Mouse (Mus musculus) kidney, embryonic 15.5 days (tissue): ENCODE data around the gene Pus10. TPM values are rescaled to one million over a fixed set of nuclear protein-coding genes. Genes with fewer than 3 reads are reported as not detected.
A peak's percentile ranks its signal among the peaks of the same experiment; 100 is the strongest.

ENCODE experiments used
- ATAC-seq: fragments of 200-750 bp; cut with Nextera tagmentation; replicated peaks from 2 replicates; pipeline ENCODE4 v1.8.0; 2017; ENCODE audit warnings: moderate TSS enrichment; ENCODE audit not compliant: low FRiP score
- H3K27ac ChIP-seq: fragments of 300-500 bp; sonication (generic); 2 replicates; pipeline ENCODE4 v1.5.1; 2015; ENCODE audit warnings: mild to moderate bottlenecking, inconsistent platforms
- H3K27me3 ChIP-seq: fragments of 300-500 bp; sonication (generic); 2 replicates; pipeline ENCODE4 v1.6.1; 2015; ENCODE audit warnings: inconsistent platforms
- H3K36me3 ChIP-seq: fragments of 300-500 bp; sonication (generic); 2 replicates; pipeline ENCODE4 v1.6.1; 2015; ENCODE audit warnings: inconsistent platforms
- H3K4me1 ChIP-seq: fragments of 300-500 bp; sonication (generic); 2 replicates; pipeline ENCODE4 v1.6.1; 2015; ENCODE audit warnings: inconsistent platforms
- H3K4me2 ChIP-seq: fragments of 300-500 bp; sonication (generic); 2 replicates; pipeline ENCODE4 v1.6.1; 2015; ENCODE audit warnings: moderate library complexity, mild to moderate bottlenecking, inconsistent platforms
- H3K4me3 ChIP-seq: fragments of 300-500 bp; sonication (generic); replicated peaks from 2 replicates; pipeline ENCODE4 v1.5.1; 2015; ENCODE audit warnings: mild to moderate bottlenecking, inconsistent platforms
- H3K9ac ChIP-seq: fragments of 300-500 bp; sonication (generic); 2 replicates; pipeline ENCODE4 v1.6.1; 2015; ENCODE audit warnings: mild to moderate bottlenecking, inconsistent platforms
- H3K9me3 ChIP-seq: fragments of 300-500 bp; sonication (generic); replicated peaks from 2 replicates; pipeline ENCODE4 v1.6.1; 2016; ENCODE audit warnings: inconsistent platforms
- WGBS: fragments of 180-500 bp; shearing (Covaris S2); methylation state at CpG from one replicate; pipeline ENCODE4 v1.1.7; 2015; ENCODE audit warnings: mixed read lengths; 5-methylcytosine and 5-hydroxymethylcytosine counted together
- polyA plus RNA-seq: library from polyadenylated mRNA; unstranded; fragments of >200 nt; fragmentation: Nextera tagmentation; extraction: Ambion mirVana; gene quantifications from 2 replicates; pipeline ENCODE4 v1.2.1, GENCODE M21; 2015

Gene Pus10
- polyA plus RNA-seq, 1 experiment from 2014 or later = 20.4 TPM

DNA sequence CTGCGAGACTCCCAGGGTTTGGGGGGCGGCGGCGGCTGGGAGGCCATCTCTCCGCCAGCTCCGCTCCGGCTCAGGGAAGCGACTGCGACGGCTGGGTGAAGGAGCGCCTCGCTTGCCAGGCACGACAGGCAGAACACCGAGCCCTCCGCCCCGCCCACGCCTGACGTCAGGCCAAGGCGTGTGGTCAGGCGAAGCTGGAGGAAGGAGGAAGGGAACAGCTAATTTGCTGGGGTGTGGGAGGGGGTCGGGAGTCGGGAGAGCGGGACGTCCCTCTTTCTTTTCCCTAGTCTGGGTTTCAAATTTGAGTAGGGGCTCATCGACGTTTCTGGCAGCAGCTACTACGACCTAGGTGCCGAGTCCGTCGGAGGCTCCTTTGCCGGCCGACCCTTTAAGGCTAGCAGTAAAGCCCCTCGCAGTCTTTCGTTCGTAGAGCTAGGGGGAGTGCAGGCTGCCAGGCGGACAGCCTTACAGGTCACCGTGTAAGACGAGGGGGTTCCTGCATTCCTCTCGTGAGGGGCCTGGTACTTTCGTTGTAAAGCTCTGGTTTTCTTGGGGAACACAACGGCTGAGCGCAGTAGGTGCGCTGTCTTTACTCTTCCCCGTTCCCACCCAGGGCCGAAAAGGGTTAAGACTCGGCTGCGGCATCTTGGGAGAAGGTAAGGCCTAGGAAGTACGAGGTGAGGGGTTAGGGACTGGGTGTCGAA, 476 bp downstream of the Pus10 start, which contains the start of gene Pex13:
Pex13 (minus strand) TSS at position 162 of the 704 bp plus-strand sequence.
- Histone ChIP-seq H3K4me3 (peak within 1 kb of the TSS; percentile 88), H3K4me2 (peak within 1 kb of the TSS; percentile 67), H3K27ac (peak within 1 kb of the TSS; percentile 98), H3K27me3 (no peaks in the 10 kb centered on the region), H3K4me1 (peaks cover 17% of the 10 kb centered on the region), H3K9me3 (no peaks in the 10 kb centered on the region), H3K9ac (peak within 1 kb of the TSS; percentile 90), H3K36me3 (peaks cover 4% of the 10 kb centered on the region)
- WGBS = under 1% methylated on average over 49 of the region's 49 CpGs
- ATAC-seq = peak; percentile 98

GRCm38 (mm10) chr11:23666526-23666925, 1.1 kb downstream of the Pus10 start:
- Histone ChIP-seq H3K9me3 (no peaks in the 10 kb centered on the region), H3K4me2 (peak overlapping the region; percentile 67), H3K4me3 (peak overlapping the region; percentile 88), H3K9ac (peak overlapping the region; percentile 90), H3K27ac (peak overlapping the region; percentile 98), H3K4me1 (peaks cover 17% of the 10 kb centered on the region), H3K36me3 (peaks cover 4% of the 10 kb centered on the region), H3K27me3 (no peaks in the 10 kb centered on the region)
- no peak for ATAC-seq
- 6% methylated on average over 5 of the region's 5 CpGs for WGBS

GRCm38 (mm10) chr11:23667128-23667527, 1.7 kb downstream of the Pus10 start:
- no peak for ATAC-seq
- H3K27me3 ChIP-seq = no peaks in the 10 kb centered on the region
- peak overlapping the region; percentile 67 for H3K4me2 ChIP-seq
- peaks cover 17% of the 10 kb centered on the region for H3K4me1 ChIP-seq
- no peaks in the 10 kb centered on the region for H3K9me3 ChIP-seq
- H3K27ac ChIP-seq = no peak overlapping the region
- peak overlapping the region; percentile 90; the same call in 1 of the 2 replicates for H3K9ac ChIP-seq
- WGBS = 33% methylated on average over 3 of the region's 3 CpGs
- H3K36me3 ChIP-seq = peaks cover 7% of the 10 kb centered on the region
- peak overlapping the region; percentile 88 for H3K4me3 ChIP-seq

GRCm38 (mm10) chr11:23672256-23672749, 6.8 kb downstream of the Pus10 start:
- H3K4me2 ChIP-seq = no peak overlapping the region
- peaks cover 3% of the 10 kb centered on the region; the same call in 1 of the 2 replicates for H3K4me1 ChIP-seq
- no peaks in the 10 kb centered on the region for H3K27me3 ChIP-seq
- peaks cover 54% of the 10 kb centered on the region for H3K36me3 ChIP-seq
- no peaks in the 10 kb centered on the region for H3K9me3 ChIP-seq
- WGBS = 76% methylated on average over 4 of the region's 4 CpGs
- H3K27ac ChIP-seq = no peak overlapping the region
- no peak overlapping the region for H3K4me3 ChIP-seq
- no peak overlapping the region for H3K9ac ChIP-seq
- no peak for ATAC-seq

DNA sequence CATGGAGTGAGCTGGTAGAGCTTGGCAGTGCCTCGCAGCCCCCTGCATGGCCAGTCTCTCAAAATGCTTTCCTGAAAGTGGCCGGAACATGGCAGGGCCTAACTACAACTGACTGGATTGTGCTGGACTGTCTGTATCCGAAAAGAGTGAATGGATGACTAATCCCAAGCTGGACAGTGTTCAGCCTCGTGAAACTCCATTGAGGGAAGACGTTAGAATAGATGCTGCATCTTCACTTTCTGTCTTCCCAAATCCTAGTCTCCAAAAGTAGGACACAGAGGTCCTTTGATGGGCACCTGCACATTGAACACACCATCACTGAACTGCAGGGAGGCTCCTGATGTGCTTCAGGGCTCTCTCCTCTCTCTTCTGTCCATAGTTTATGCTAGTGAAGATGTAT, 10.6 kb downstream of the Pus10 start:
- Histone ChIP-seq H3K9ac (no peak overlapping the region), H3K4me3 (no peak overlapping the region), H3K9me3 (no peaks in the 10 kb centered on the region), H3K4me2 (no peak overlapping the region), H3K36me3 (peaks cover 80% of the 10 kb centered on the region), H3K4me1 (no peaks in the 10 kb centered on the region), H3K27me3 (no peaks in the 10 kb centered on the region), H3K27ac (no peak overlapping the region)
- ATAC-seq = no peak
- WGBS = 92% methylated on average over 5 of the region's 5 CpGs

GRCm38 (mm10) chr11:23679044-23679642, 13.7 kb downstream of the Pus10 start:
- Histone ChIP-seq H3K4me1 (no peaks in the 10 kb centered on the region), H3K27ac (no peak overlapping the region), H3K9me3 (no peaks in the 10 kb centered on the region), H3K4me3 (no peak overlapping the region), H3K36me3 (peaks cover 86% of the 10 kb centered on the region), H3K9ac (no peak overlapping the region), H3K27me3 (no peaks in the 10 kb centered on the region), H3K4me2 (no peak overlapping the region)
- WGBS = 47% methylated on average over 3 of the region's 3 CpGs
- no peak; the same call in 1 of the 2 replicates for ATAC-seq

GRCm38 (mm10) chr11:23680435-23680950, 15.0 kb downstream of the Pus10 start:
- no peak overlapping the region for H3K27ac ChIP-seq
- H3K36me3 ChIP-seq = peaks cover 77% of the 10 kb centered on the region
- H3K9me3 ChIP-seq = no peaks in the 10 kb centered on the region
- no peak overlapping the region for H3K4me3 ChIP-seq
- WGBS = 92% methylated on average over 6 of the region's 6 CpGs
- no peaks in the 10 kb centered on the region for H3K4me1 ChIP-seq
- ATAC-seq = no peak
- no peaks in the 10 kb centered on the region for H3K27me3 ChIP-seq
- H3K4me2 ChIP-seq = no peak overlapping the region
- H3K9ac ChIP-seq = no peak overlapping the region

DNA sequence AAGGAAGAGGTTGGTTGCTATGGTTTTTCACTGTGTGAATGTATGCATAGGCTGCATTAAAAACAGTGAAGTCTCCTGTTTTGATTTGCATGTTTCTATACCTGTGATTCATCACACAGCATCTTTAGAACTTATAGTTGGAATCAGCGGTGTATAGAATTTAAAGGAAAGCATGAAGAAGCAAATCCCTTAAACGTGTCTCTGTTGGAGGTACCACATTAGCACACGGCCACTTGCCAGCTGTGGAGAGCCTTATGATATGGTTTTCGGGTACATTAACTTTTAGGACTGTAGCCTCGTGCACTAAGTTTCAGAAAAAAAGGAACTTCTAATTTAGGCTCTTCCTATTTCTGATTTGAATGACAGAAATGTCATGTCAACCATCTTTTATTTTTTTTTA, 17.1 kb downstream of the Pus10 start:
- Histone ChIP-seq H3K9ac (no peak overlapping the region), H3K27me3 (no peaks in the 10 kb centered on the region), H3K4me2 (no peak overlapping the region), H3K9me3 (no peaks in the 10 kb centered on the region), H3K4me1 (no peaks in the 10 kb centered on the region), H3K36me3 (peaks cover 74% of the 10 kb centered on the region), H3K4me3 (no peak overlapping the region), H3K27ac (no peak overlapping the region)
- 86% methylated on average over 5 of the region's 5 CpGs for WGBS
- ATAC-seq = no peak

DNA sequence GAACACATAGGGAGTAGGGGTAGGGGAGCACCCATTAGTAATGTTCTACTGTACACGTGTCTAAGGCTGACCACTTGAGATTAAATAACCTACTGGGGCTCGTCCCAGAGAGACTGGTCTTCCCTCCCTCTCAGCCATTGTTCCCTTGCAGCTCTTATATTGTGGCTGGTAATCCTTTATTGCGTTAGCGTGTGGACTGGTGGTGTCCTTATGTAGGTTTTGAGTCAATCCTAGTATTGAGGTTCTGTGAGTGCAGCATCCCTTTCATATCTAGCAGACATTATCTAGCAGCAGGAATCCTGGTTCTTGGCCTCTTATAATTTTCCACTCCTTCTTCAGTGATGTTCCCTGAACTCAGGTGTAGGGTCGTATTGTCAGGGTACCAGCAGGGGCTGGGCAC, 21.2 kb downstream of the Pus10 start:
- H3K9me3 ChIP-seq = no peaks in the 10 kb centered on the region
- no peak overlapping the region for H3K27ac ChIP-seq
- WGBS = 90% methylated on average over 5 of the region's 5 CpGs
- H3K36me3 ChIP-seq = peaks cover 56% of the 10 kb centered on the region
- no peak overlapping the region for H3K9ac ChIP-seq
- no peak for ATAC-seq
- H3K4me2 ChIP-seq = no peak overlapping the region
- no peak overlapping the region for H3K4me3 ChIP-seq
- no peaks in the 10 kb centered on the region for H3K27me3 ChIP-seq
- no peaks in the 10 kb centered on the region for H3K4me1 ChIP-seq

DNA sequence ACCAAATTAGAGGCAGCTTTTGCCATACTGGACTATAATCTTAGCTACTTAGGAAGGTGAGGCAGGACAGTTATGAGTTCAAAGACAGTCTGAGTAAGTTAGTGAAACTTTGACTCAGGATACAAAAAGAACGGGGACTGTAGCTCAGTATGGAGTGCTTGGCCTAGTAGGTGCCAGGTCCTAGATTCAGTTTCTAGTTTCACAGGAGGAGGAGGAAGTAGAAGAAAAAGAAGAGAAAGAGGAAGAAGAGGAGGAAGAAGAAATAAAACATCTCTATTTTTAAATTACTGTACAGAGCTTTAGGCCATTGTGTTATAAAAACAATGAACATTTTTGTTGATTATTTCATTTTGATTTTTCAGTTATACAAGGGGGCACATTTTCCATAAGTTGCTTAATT, 22.6 kb downstream of the Pus10 start:
- no peaks in the 10 kb centered on the region for H3K4me1 ChIP-seq
- ATAC-seq = no peak
- H3K27ac ChIP-seq = no peak overlapping the region
- no peak overlapping the region for H3K4me2 ChIP-seq
- no peaks in the 10 kb centered on the region for H3K9me3 ChIP-seq
- 90% methylated on average over 1 of the region's 1 CpGs for WGBS
- no peak overlapping the region for H3K9ac ChIP-seq
- no peak overlapping the region for H3K4me3 ChIP-seq
- H3K36me3 ChIP-seq = peaks cover 45% of the 10 kb centered on the region
- H3K27me3 ChIP-seq = no peaks in the 10 kb centered on the region

DNA sequence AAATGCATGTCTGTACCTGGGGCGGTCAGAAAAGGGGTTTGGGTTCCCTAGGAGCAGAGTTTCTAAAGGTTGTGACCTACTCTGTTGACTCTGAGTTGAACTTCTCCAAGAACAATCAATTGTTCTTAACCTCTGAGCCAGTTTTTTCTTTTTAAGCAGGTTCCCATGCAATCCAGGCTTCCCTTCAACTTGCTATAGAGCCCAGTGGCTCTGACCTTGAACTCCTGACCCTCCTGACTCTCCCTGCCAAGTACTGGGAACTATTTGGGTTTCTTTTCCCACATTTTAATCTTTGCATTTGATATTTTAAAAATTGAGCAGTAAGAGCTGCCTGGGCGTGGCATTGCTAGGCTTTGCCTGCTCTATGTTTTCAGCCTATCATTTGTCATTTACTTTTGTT, 27.8 kb downstream of the Pus10 start:
- Histone ChIP-seq H3K27me3 (no peaks in the 10 kb centered on the region), H3K9ac (no peak overlapping the region), H3K36me3 (peaks cover 22% of the 10 kb centered on the region), H3K4me3 (no peak overlapping the region), H3K9me3 (no peaks in the 10 kb centered on the region), H3K27ac (no peak overlapping the region), H3K4me2 (no peak overlapping the region), H3K4me1 (no peaks in the 10 kb centered on the region)
- WGBS = 94% methylated on average over 2 of the region's 2 CpGs
- no peak for ATAC-seq

GRCm38 (mm10) chr11:23695847-23696246, 30.4 kb downstream of the Pus10 start:
- Histone ChIP-seq H3K9ac (no peak overlapping the region), H3K4me3 (no peak overlapping the region), H3K36me3 (0 out of 2 replicates have a peak, but pooled peaks cover 14% of the 10 kb centered on the region), H3K9me3 (no peaks in the 10 kb centered on the region), H3K27ac (no peak overlapping the region), H3K4me2 (no peak overlapping the region), H3K27me3 (no peaks in the 10 kb centered on the region), H3K4me1 (no peaks in the 10 kb centered on the region)
- ATAC-seq = no peak
